Mouse (Mus musculus) kidney, postnatal 25 days (tissue): ENCODE measurements around the gene Cbfa2t2.

ENCODE experiments used
- DNase-seq, 2 experiments: peaks; one replicate each; pipeline ENCODE4 v3.0.0; 2021; ENCODE audit warnings: mixed read lengths in 2 of 2

Cbfa2t2 gene

GRCm38 (mm10) chr2:154436458-154437190 lies at the start of gene Cbfa2t2:
Gene Cbfa2t2, plus strand, starts transcription at chr2:154436481.
- peak; percentile 61 to 78 for DNase-seq

- peak; percentile 99 for DNase-seq
Observed at GRCm38 (mm10) chr2:154390180-154390964, 45.9 kb upstream of the Cbfa2t2 start.

- DNase-seq = no peak
Observed at GRCm38 (mm10) chr2:154394602-154395001, 41.7 kb upstream of the Cbfa2t2 start.

- no peak for DNase-seq
Observed at GRCm38 (mm10) chr2:154396529-154396928, 39.8 kb upstream of the Cbfa2t2 start.

- peak; percentile 63 to 81 for DNase-seq
Observed at GRCm38 (mm10) chr2:154398267-154398666, 38.0 kb upstream of the Cbfa2t2 start.

- no peak for DNase-seq
Observed at GRCm38 (mm10) chr2:154399325-154399724, 37.0 kb upstream of the Cbfa2t2 start.

GRCm38 (mm10) chr2:154401976-154402375 lies 34.3 kb upstream of the Cbfa2t2 start:
- no peak for DNase-seq

- peak; percentile 68 to 87 for DNase-seq
Observed at GRCm38 (mm10) chr2:154402811-154403210, 33.5 kb upstream of the Cbfa2t2 start.

- DNase-seq = peak in 1 of 2 experiments; percentile 43
Observed at GRCm38 (mm10) chr2:154405447-154405994, 30.8 kb upstream of the Cbfa2t2 start.

- DNase-seq = no peak
Observed at GRCm38 (mm10) chr2:154407063-154407642, 29.1 kb upstream of the Cbfa2t2 start.

- DNase-seq = peak; percentile 93 to 97
Observed at GRCm38 (mm10) chr2:154407643-154408445, 28.4 kb upstream of the Cbfa2t2 start, which contains the start of gene Snta1. Gene Snta1, minus strand, starts transcription at chr2:154408099.

GRCm38 (mm10) chr2:154410355-154410754 lies 25.9 kb upstream of the Cbfa2t2 start:
- no peak for DNase-seq

- DNase-seq = peak in 1 of 2 experiments; percentile 67
Observed at GRCm38 (mm10) chr2:154412018-154412666, 24.1 kb upstream of the Cbfa2t2 start.

GRCm38 (mm10) chr2:154417107-154417506 lies 19.2 kb upstream of the Cbfa2t2 start:
- peak; percentile 73 to 87 for DNase-seq

GRCm38 (mm10) chr2:154418001-154418400 lies 18.3 kb upstream of the Cbfa2t2 start:
- DNase-seq = no peak

GRCm38 (mm10) chr2:154419631-154420515 lies 16.4 kb upstream of the Cbfa2t2 start:
- DNase-seq = no peak

- no peak for DNase-seq
Observed at GRCm38 (mm10) chr2:154420942-154421731, 15.1 kb upstream of the Cbfa2t2 start.

GRCm38 (mm10) chr2:154422181-154422580 lies 14.1 kb upstream of the Cbfa2t2 start:
- no peak for DNase-seq

- no peak for DNase-seq
Observed at GRCm38 (mm10) chr2:154423548-154423947, 12.7 kb upstream of the Cbfa2t2 start.

GRCm38 (mm10) chr2:154425522-154425921 lies 10.8 kb upstream of the Cbfa2t2 start:
- no peak for DNase-seq
